21 mouse cellular contexts compared by ENCODE assay signal in genomic region chr3:69527384-69527783, GRCm38 (mm10).
"Had no signal": no experiment of that assay in that cellular context is flagged by ENCODE, and none has a peak within 500 bp of the region (broad histone marks: within the 10 kb centered on the region; RNA-seq: fewer than 3 reads in every experiment).

No protein-coding gene starts in this region.

- H3K27me3 ChIP-seq: intestine, embryonic 15.5 days; kidney, embryonic 15.5 days; limb, embryonic 12.5 days; limb, embryonic 15.5 days; midbrain, embryonic 15.5 days; neural tube, embryonic 12.5 days; neural tube, embryonic 15.5 days had no signal

- H3K27ac ChIP-seq: intestine, embryonic 15.5 days; kidney, embryonic 15.5 days; limb, embryonic 12.5 days; limb, embryonic 15.5 days; liver, embryonic 14.5 days; midbrain, embryonic 10.5 days; midbrain, embryonic 15.5 days; neural tube, embryonic 12.5 days; neural tube, embryonic 15.5 days had no signal

- H3K9ac ChIP-seq: intestine, embryonic 15.5 days; kidney, embryonic 15.5 days; limb, embryonic 12.5 days; limb, embryonic 15.5 days; liver, embryonic 14.5 days; liver, postnatal 0 days; midbrain, embryonic 15.5 days; neural tube, embryonic 12.5 days; neural tube, embryonic 15.5 days had no signal

- H3K4me1 ChIP-seq: midbrain, embryonic 10.5 days; neural tube, embryonic 12.5 days had no signal

- ATAC-seq: intestine, embryonic 15.5 days; liver, postnatal 0 days; midbrain, embryonic 15.5 days had no signal

- H3K9me3 ChIP-seq: intestine, embryonic 15.5 days; kidney, embryonic 15.5 days; limb, embryonic 12.5 days; limb, embryonic 15.5 days; midbrain, embryonic 15.5 days; neural tube, embryonic 12.5 days; neural tube, embryonic 15.5 days had no signal

- H3K36me3 ChIP-seq: intestine, embryonic 15.5 days; kidney, embryonic 15.5 days; limb, embryonic 12.5 days; limb, embryonic 15.5 days; midbrain, embryonic 10.5 days; midbrain, embryonic 15.5 days; neural tube, embryonic 12.5 days; neural tube, embryonic 15.5 days had no signal

- H3K4me3 ChIP-seq: intestine, embryonic 15.5 days; kidney, embryonic 15.5 days; limb, embryonic 12.5 days; limb, embryonic 15.5 days; midbrain, embryonic 10.5 days; midbrain, embryonic 15.5 days; neural tube, embryonic 12.5 days; neural tube, embryonic 15.5 days had no signal

- DNase-seq: kidney, adult 11 months; kidney, adult 8-10 months; kidney, postnatal 10 days; kidney, postnatal 36 days; left cerebral cortex, postnatal 4 days; liver, postnatal 0 days; lung, postnatal 4 days; right cerebral cortex, postnatal 25 days; spleen, adult 18-20 months; thymus, adult 18-20 months; thymus, postnatal 36 days had no signal

- H3K4me2 ChIP-seq: intestine, embryonic 15.5 days; kidney, embryonic 15.5 days; limb, embryonic 12.5 days; limb, embryonic 15.5 days; liver, embryonic 11.5 days; midbrain, embryonic 15.5 days; neural tube, embryonic 12.5 days; neural tube, embryonic 15.5 days had no signal
